Mouse (Mus musculus) CD4-positive helper T cell, adult 2 months (primary cell): ENCODE data around the gene Hmgb1.
A peak's percentile ranks its signal among the peaks of the same experiment; 100 is the strongest.

Source experiments
- DNase-seq: peaks from one replicate; pipeline ENCODE4 v3.0.0-alpha.2; 2012; ENCODE audit warnings: low read depth, missing footprints, low spot score

The Hmgb1 gene

GRCm38 (mm10) chr5:149104096-149104725, 80.1 kb downstream of the Hmgb1 start:
- no peak for DNase-seq

- no peak for DNase-seq
Observed at GRCm38 (mm10) chr5:149101869-149102268, 82.4 kb downstream of the Hmgb1 start.

- no peak for DNase-seq
Observed at GRCm38 (mm10) chr5:149100091-149100490, 84.2 kb downstream of the Hmgb1 start.

- no peak for DNase-seq
Observed at GRCm38 (mm10) chr5:149099009-149099408, 85.3 kb downstream of the Hmgb1 start.

- no peak for DNase-seq
Observed at GRCm38 (mm10) chr5:149097841-149098240, 86.4 kb downstream of the Hmgb1 start.

GRCm38 (mm10) chr5:149096284-149096683, 88.0 kb downstream of the Hmgb1 start:
- no peak for DNase-seq

- DNase-seq, result no peak
Observed at GRCm38 (mm10) chr5:149092926-149093325, 91.4 kb downstream of the Hmgb1 start.

GRCm38 (mm10) chr5:149092526-149092925, 91.8 kb downstream of the Hmgb1 start:
- no peak for DNase-seq

GRCm38 (mm10) chr5:149091256-149091655, 93.0 kb downstream of the Hmgb1 start:
- no peak for DNase-seq

GRCm38 (mm10) chr5:149089860-149090259, 94.4 kb downstream of the Hmgb1 start:
- DNase-seq, result no peak

- no peak for DNase-seq
Observed at GRCm38 (mm10) chr5:149089456-149089855, 94.8 kb downstream of the Hmgb1 start.

GRCm38 (mm10) chr5:149088891-149089290, 95.4 kb downstream of the Hmgb1 start:
- DNase-seq, result no peak

- DNase-seq, result no peak
Observed at GRCm38 (mm10) chr5:149088149-149088548, 96.1 kb downstream of the Hmgb1 start.

- no peak for DNase-seq
Observed at GRCm38 (mm10) chr5:149086382-149087244, 97.7 kb downstream of the Hmgb1 start.

GRCm38 (mm10) chr5:149080466-149080865, 103.8 kb downstream of the Hmgb1 start:
- peak; percentile 81 for DNase-seq

- peak; percentile 38 for DNase-seq
Observed at GRCm38 (mm10) chr5:149079758-149080150, 104.5 kb downstream of the Hmgb1 start.

- no peak for DNase-seq
Observed at GRCm38 (mm10) chr5:149079018-149079757, 105.1 kb downstream of the Hmgb1 start.

- no peak for DNase-seq
Observed at GRCm38 (mm10) chr5:149077136-149077535, 107.2 kb downstream of the Hmgb1 start.

GRCm38 (mm10) chr5:149071546-149071945, 112.7 kb downstream of the Hmgb1 start:
- DNase-seq, result no peak

GRCm38 (mm10) chr5:149068745-149069144, 115.5 kb downstream of the Hmgb1 start:
- DNase-seq, result no peak

- peak; percentile 26 for DNase-seq
Observed at GRCm38 (mm10) chr5:149068247-149068740, 116.0 kb downstream of the Hmgb1 start.

GRCm38 (mm10) chr5:149067501-149067961, 116.8 kb downstream of the Hmgb1 start:
- no peak for DNase-seq
